In the genomic region with DNA sequence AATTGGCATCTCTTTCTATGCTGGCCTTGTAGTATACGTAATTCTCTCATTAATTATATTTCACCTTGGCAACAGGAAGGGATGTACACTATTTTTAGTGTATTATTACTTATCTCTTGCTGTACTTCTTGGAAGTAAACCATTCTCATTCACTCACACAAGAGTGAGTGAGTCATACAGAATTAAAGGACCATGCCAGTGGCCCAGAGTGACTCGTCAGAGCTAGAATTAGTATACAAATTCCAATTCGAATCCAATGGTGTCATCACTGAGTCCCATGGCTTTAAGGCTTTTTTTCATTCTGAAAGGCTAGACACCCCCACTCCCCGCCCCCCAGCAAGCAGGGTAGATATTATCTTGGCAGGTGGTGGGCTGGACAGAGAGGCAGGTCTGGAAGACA, we compare ENCODE assay signal across 28 mouse cellular contexts.
A peak's percentile ranks its signal among the peaks of the same experiment; 100 is the strongest.
DNase-seq lines count a peak whose midpoint lies in the region; ATAC-seq and TF ChIP-seq lines count a peak whose summit lies in the region.
"Had no signal": no experiment of that assay in that cellular context is flagged by ENCODE, and none has a peak within 500 bp of the region (broad histone marks: within the 10 kb centered on the region; RNA-seq: fewer than 3 reads in every experiment).

No protein-coding gene starts in this region.

- no peaks in the 10 kb centered on the region for H3K4me1 ChIP-seq in hindbrain, embryonic 12.5 days

- no peak overlapping the region for H3K4me2 ChIP-seq in hindbrain, embryonic 12.5 days (replicated peaks)
- H3K4me2 ChIP-seq: heart, embryonic 11.5 days; hindbrain, embryonic 14.5 days had no signal

- H3K27me3 ChIP-seq in Patski = peaks cover 27% of the 10 kb centered on the region
- H3K27me3 ChIP-seq in hindbrain, embryonic 12.5 days = peaks cover 38% of the 10 kb centered on the region
- H3K27me3 ChIP-seq: CH12.LX had no signal

- no peak overlapping the region for H3K9ac ChIP-seq in hindbrain, embryonic 12.5 days
- H3K9ac ChIP-seq: forebrain, postnatal 0 days; hindbrain, embryonic 14.5 days had no signal

- no peaks in the 10 kb centered on the region for H3K36me3 ChIP-seq in hindbrain, embryonic 12.5 days
- H3K36me3 ChIP-seq: hindbrain, embryonic 10.5 days had no signal

- peak; percentile 71 for ATAC-seq in Patski
- ATAC-seq in hindbrain, embryonic 12.5 days (ENCODE audit: low FRiP score) = no peak
- ATAC-seq: activated CD4-positive, CD25-positive, alpha-beta regulatory T cell, adult 4 months; forebrain, embryonic 14.5 days; forebrain, postnatal 0 days; hindbrain, postnatal 0 days; inflammation-experienced regulatory T-cells, adult 6 months; intestine, embryonic 16.5 days had no signal

- POLR2A ChIA-PET in Patski (lab: Charles Lee) = no interaction called here

- H3K27ac ChIP-seq in hindbrain, embryonic 12.5 days = no peak overlapping the region
- H3K27ac ChIP-seq: gastrocnemius, adult 2 months; hindbrain, embryonic 10.5 days; hindbrain, embryonic 14.5 days; hindbrain, postnatal 0 days had no signal

- H3K9me3 ChIP-seq in hindbrain, embryonic 12.5 days (replicated peaks) = no peaks in the 10 kb centered on the region
- H3K9me3 ChIP-seq: G1E; hindbrain, embryonic 10.5 days had no signal

- in situ Hi-C loops in Patski (cut with MboI; ENCODE audit: low pct_unique_long_range_greater_than_20kb) = no loop called here

- TF ChIP-seq CTCF in Patski (IDR thresholded peaks at IDR 0.05) = no peak

- H3K4me3 ChIP-seq in hindbrain, embryonic 12.5 days = no peak overlapping the region
- H3K4me3 ChIP-seq: gastrocnemius, adult 2 months; hindbrain, embryonic 10.5 days had no signal

- CTCF ChIA-PET in Patski (lab: Charles Lee) = no interaction called here

- WGBS in hindbrain, embryonic 12.5 days = 59% methylated on average over 4 of the region's 4 CpGs

- peak; percentile 66 for DNase-seq in 3T3-L1 (ENCODE audit: low read depth, low spot score)
- peak; percentile 6 for DNase-seq in MN1 (ENCODE audit: low spot score)
- DNase-seq in Patski (ENCODE audit: low read depth, low spot score) = no peak
- peak; percentile 1 for DNase-seq in telencephalon, adult 2 months (ENCODE audit: low read depth, low spot score)
- no peak for DNase-seq in layer of hippocampus, postnatal 14 days (ENCODE audit: low spot score in 2 of 2)
- no peak for DNase-seq in cerebellum, adult 9-11 months
- DNase-seq: adrenal gland, postnatal 10 days; adrenal gland, postnatal 36 days; B cell, adult 2 months; cerebellum, adult 11 months; cerebellum, postnatal 14 days; forebrain, postnatal 0 days; gastrocnemius, adult 2 months; gastrocnemius, postnatal 14 days; heart, adult 11 months; heart, postnatal 36 days; kidney, adult 2 months had no signal

Comparison
In these comparisons a context has a peak if more than half of its experiments do, and no peak if none do; other contexts are left out.
1. DNase-seq: peak in 3T3-L1 (single experiment), MN1 (single experiment) and telencephalon, adult 2 months (single experiment); none in Patski (single experiment), layer of hippocampus, postnatal 14 days (0 of 2) and cerebellum, adult 9-11 months (single experiment).